Mouse (Mus musculus) midbrain, embryonic 16.5 days (tissue): ENCODE measurements around the gene Ehd1. TPM values are rescaled to one million over a fixed set of nuclear protein-coding genes. Genes with fewer than 3 reads are reported as not detected.

ENCODE experiments used
- ATAC-seq: fragments of 200-750 bp; cut with Nextera tagmentation; 2 replicates; pipeline ENCODE4 v1.8.0; 2017; ENCODE audit warnings: moderate TSS enrichment
- H3K27ac ChIP-seq: fragments of 300-500 bp; sonication (generic); 2 replicates; pipeline ENCODE4 v1.5.1; 2014; ENCODE audit warnings: mild to moderate bottlenecking, low read length, mixed read lengths
- H3K27me3 ChIP-seq: fragments of 300-500 bp; sonication (generic); 2 replicates; pipeline ENCODE4 v1.6.1; 2014; ENCODE audit warnings: low read depth, low read length, mixed read lengths; ENCODE audit not compliant: control insufficient read depth, insufficient read depth
- H3K36me3 ChIP-seq: fragments of 300-500 bp; sonication (generic); 2 replicates; pipeline ENCODE4 v1.6.1; 2014; ENCODE audit warnings: mild to moderate bottlenecking, low read length, moderate library complexity, mixed read lengths; ENCODE audit not compliant: control insufficient read depth, insufficient read depth
- H3K4me1 ChIP-seq: fragments of 300-500 bp; sonication (generic); 2 replicates; pipeline ENCODE4 v1.6.1; 2014; ENCODE audit warnings: mild to moderate bottlenecking, low read length, mixed read lengths; ENCODE audit not compliant: control insufficient read depth, insufficient read depth
- H3K4me2 ChIP-seq: fragments of 300-500 bp; sonication (generic); 2 replicates; pipeline ENCODE4 v1.6.1; 2014; ENCODE audit warnings: mild to moderate bottlenecking, low read length, mixed read lengths
- H3K4me3 ChIP-seq: fragments of 300-500 bp; sonication (generic); 2 replicates; pipeline ENCODE4 v1.5.1; 2014; ENCODE audit warnings: low read depth, mild to moderate bottlenecking, low read length, moderate library complexity, mixed read lengths
- H3K9ac ChIP-seq: fragments of 300-500 bp; sonication (generic); 2 replicates; pipeline ENCODE4 v1.6.1; 2014; ENCODE audit warnings: low read depth, low read length, mixed read lengths
- H3K9me3 ChIP-seq: fragments of 300-500 bp; sonication (generic); replicated peaks from 2 replicates; pipeline ENCODE4 v1.6.1; 2014; ENCODE audit warnings: mild to moderate bottlenecking, low read length, mixed read lengths; ENCODE audit not compliant: control insufficient read depth, poor library complexity, severe bottlenecking
- WGBS: fragments of 180-500 bp; shearing (Covaris S2); extraction: QIAGEN DNeasy Blood & Tissue Kit; methylation state at CpG from one replicate; pipeline ENCODE4 v1.1.7; 2014; 5-methylcytosine and 5-hydroxymethylcytosine counted together
- polyA plus RNA-seq: library from polyadenylated mRNA; unstranded; fragments of >200 nt; fragmentation: Nextera tagmentation; extraction: Ambion mirVana; gene quantifications from 2 replicates; pipeline ENCODE4 v1.2.1, GENCODE M21; 2015

Ehd1 gene
- polyA plus RNA-seq, 1 experiment from 2014 or later = 99.6 TPM

- peak; percentile 90 for ATAC-seq
- WGBS = 0% methylated on average over 9 of the region's 9 CpGs
- Histone ChIP-seq H3K27me3 (no peaks in the 10 kb centered on the region), H3K4me3 (peak overlapping the region; percentile 91), H3K9ac (peak overlapping the region; percentile 93), H3K27ac (peak overlapping the region; percentile 93), H3K4me1 (peaks cover 16% of the 10 kb centered on the region), H3K9me3 (no peaks in the 10 kb centered on the region), H3K36me3 (peaks cover 7% of the 10 kb centered on the region), H3K4me2 (peak overlapping the region; percentile 68)
Measured at GRCm38 (mm10) chr19:6236053-6236441, 40.5 kb upstream of the Ehd1 start.

- 73% methylated on average over 7 of the region's 7 CpGs for WGBS
- Histone ChIP-seq H3K4me2 (no peak overlapping the region), H3K9me3 (no peaks in the 10 kb centered on the region)
Measured at GRCm38 (mm10) chr19:6236842-6237241, 39.7 kb upstream of the Ehd1 start.

GRCm38 (mm10) chr19:6238740-6239139, 37.8 kb upstream of the Ehd1 start:
- no peak overlapping the region for H3K4me2 ChIP-seq
- H3K9ac ChIP-seq = no peak overlapping the region
- H3K27ac ChIP-seq = no peak overlapping the region
- H3K4me3 ChIP-seq = no peak overlapping the region
- H3K27me3 ChIP-seq = no peaks in the 10 kb centered on the region
- H3K9me3 ChIP-seq = no peaks in the 10 kb centered on the region
- H3K36me3 ChIP-seq = no peaks in the 10 kb centered on the region
- H3K4me1 ChIP-seq = peaks cover 29% of the 10 kb centered on the region
- no peak for ATAC-seq

More at GRCm38 (mm10) chr19:6236842-6237241, 39.7 kb upstream of the Ehd1 start:
- no peak overlapping the region for H3K9ac ChIP-seq
- no peak for ATAC-seq
- no peak overlapping the region for H3K4me3 ChIP-seq
- peaks cover 16% of the 10 kb centered on the region for H3K4me1 ChIP-seq
- H3K36me3 ChIP-seq = peaks cover 7% of the 10 kb centered on the region; the same call in 1 of the 2 replicates
- H3K27ac ChIP-seq = no peak overlapping the region
- H3K27me3 ChIP-seq = no peaks in the 10 kb centered on the region

- Histone ChIP-seq H3K4me1 (peaks cover 17% of the 10 kb centered on the region), H3K27me3 (no peaks in the 10 kb centered on the region), H3K9me3 (no peaks in the 10 kb centered on the region), H3K4me3 (no peak overlapping the region), H3K27ac (no peak overlapping the region), H3K9ac (no peak overlapping the region), H3K36me3 (no peaks in the 10 kb centered on the region), H3K4me2 (no peak overlapping the region)
- WGBS = 73% methylated on average over 1 of the region's 1 CpGs
- ATAC-seq = no peak
Measured at GRCm38 (mm10) chr19:6240136-6240535, 36.4 kb upstream of the Ehd1 start.

DNA sequence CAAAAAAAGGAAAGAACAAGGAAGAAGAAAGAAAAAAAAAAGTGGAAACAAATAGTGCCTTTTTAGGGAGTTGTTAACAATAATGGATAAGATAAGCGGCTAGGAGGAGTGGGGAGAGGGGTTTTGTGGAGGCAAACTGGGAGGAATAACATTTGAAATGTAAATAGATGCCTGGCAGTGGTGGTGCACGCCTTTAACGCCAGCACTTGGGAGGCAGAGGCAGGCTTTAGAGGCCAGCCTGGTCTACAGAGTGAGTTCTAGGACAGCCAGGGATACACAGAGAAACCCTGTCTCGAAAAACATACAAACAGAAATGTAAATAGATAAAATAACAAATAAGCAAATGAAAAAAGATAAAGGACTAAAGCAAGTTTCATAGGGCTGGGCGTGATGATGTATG, 35.8 kb upstream of the Ehd1 start:
- Histone ChIP-seq H3K4me3 (no peak overlapping the region), H3K27ac (no peak overlapping the region), H3K9me3 (no peaks in the 10 kb centered on the region), H3K4me1 (peaks cover 17% of the 10 kb centered on the region), H3K9ac (no peak overlapping the region), H3K27me3 (no peaks in the 10 kb centered on the region), H3K36me3 (no peaks in the 10 kb centered on the region; the same call in 1 of the 2 replicates), H3K4me2 (peak overlapping the region; percentile 21; the same call in 1 of the 2 replicates)
- 34% methylated on average over 5 of the region's 5 CpGs for WGBS
- ATAC-seq = no peak

DNA sequence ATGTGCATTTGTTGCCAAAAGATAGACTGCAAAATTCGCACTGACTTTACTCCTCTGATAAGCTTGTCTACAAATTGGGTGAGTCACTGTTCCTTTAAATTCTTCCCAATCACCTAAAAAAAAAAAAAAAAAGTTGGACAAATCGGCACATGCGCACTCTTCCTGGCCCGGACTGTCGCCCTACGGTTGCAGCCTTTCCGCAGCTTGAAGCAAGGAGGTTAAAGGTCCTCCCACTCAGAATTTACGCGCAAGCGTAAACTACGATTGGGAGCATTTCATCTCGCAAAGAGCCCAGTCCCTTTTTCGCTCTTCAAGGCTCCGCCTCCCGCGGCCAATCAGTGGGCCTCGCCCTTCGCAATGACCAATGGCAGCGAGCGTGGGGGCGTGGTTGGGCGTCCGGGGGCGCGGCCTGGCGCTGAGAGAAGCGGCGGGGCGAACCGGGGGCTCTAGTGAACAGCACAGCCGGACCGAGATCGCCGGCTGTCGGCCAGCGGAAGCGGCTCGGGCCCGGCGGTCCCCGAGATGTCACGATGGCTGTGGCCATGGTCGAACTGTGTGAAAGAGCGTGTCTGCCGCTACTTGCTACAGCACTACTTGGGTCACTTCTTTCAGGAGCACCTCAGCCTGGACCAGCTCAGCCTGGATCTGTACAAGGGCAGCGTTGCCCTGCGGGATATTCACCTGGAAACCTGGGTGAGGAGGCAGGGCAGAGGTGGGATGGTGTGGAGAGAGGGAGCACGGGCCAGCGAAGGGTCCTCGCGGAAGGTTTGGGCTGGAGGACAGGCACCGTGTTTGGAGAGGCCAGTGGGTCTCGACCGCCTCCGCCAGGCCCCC, 35.0 kb upstream of the Ehd1 start, which contains the start of gene Atg2a:
Gene Atg2a, plus strand, starts transcription at position 395 of the 834 bp plus-strand sequence.
- Histone ChIP-seq H3K36me3 (peaks cover 4% of the 10 kb centered on the region), H3K4me1 (peaks cover 14% of the 10 kb centered on the region), H3K9ac (peak within 1 kb of the TSS; percentile 95), H3K27ac (peak within 1 kb of the TSS; percentile 76), H3K9me3 (no peaks in the 10 kb centered on the region), H3K4me3 (peak within 1 kb of the TSS; percentile 89), H3K27me3 (no peaks in the 10 kb centered on the region), H3K4me2 (peak within 1 kb of the TSS; percentile 98)
- peak; percentile 94 for ATAC-seq
- under 1% methylated on average over 55 of the region's 55 CpGs for WGBS

GRCm38 (mm10) chr19:6242281-6242680, 34.2 kb upstream of the Ehd1 start:
- Histone ChIP-seq H3K4me3 (peak overlapping the region; percentile 89), H3K36me3 (peaks cover 4% of the 10 kb centered on the region), H3K27me3 (no peaks in the 10 kb centered on the region), H3K4me1 (peaks cover 14% of the 10 kb centered on the region), H3K27ac (no peak overlapping the region), H3K4me2 (peak overlapping the region; percentile 98), H3K9me3 (no peaks in the 10 kb centered on the region), H3K9ac (peak overlapping the region; percentile 95)
- WGBS = 0% methylated on average over 4 of the region's 4 CpGs
- no peak for ATAC-seq

DNA sequence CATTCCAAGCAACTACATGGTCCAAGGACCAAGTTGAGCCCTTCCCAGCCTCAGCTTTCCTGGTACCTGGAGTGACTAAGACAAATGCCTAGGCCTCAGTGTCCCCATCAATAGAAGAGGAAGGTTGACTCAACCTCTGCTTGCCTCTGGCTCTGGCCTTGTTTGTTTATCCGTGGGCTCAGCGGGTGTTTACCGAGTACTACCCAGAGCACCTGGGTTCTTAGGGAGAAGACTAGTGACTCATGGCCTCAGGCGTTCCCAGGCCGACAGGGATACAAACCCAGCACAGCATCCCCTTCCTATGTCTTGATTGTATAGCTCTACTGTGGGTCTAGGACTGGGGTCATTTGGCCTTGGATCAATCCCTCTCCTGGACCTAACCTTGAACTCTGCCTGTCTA, 33.3 kb upstream of the Ehd1 start:
- H3K4me2 ChIP-seq = no peak overlapping the region
- H3K27me3 ChIP-seq = no peaks in the 10 kb centered on the region
- H3K36me3 ChIP-seq = peaks cover 12% of the 10 kb centered on the region
- H3K4me3 ChIP-seq = no peak overlapping the region
- no peak for ATAC-seq
- 86% methylated on average over 5 of the region's 5 CpGs for WGBS
- H3K9ac ChIP-seq = no peak overlapping the region
- H3K4me1 ChIP-seq = peaks cover 14% of the 10 kb centered on the region
- no peak overlapping the region for H3K27ac ChIP-seq
- H3K9me3 ChIP-seq = no peaks in the 10 kb centered on the region

GRCm38 (mm10) chr19:6245806-6246205, 30.7 kb upstream of the Ehd1 start:
- no peak overlapping the region for H3K4me3 ChIP-seq
- peaks cover 14% of the 10 kb centered on the region for H3K4me1 ChIP-seq
- no peak for ATAC-seq
- H3K36me3 ChIP-seq = peaks cover 15% of the 10 kb centered on the region
- no peak overlapping the region for H3K27ac ChIP-seq
- no peaks in the 10 kb centered on the region for H3K9me3 ChIP-seq
- no peak overlapping the region for H3K9ac ChIP-seq
- no peaks in the 10 kb centered on the region for H3K27me3 ChIP-seq
- WGBS = 86% methylated on average over 1 of the region's 1 CpGs
- no peak overlapping the region for H3K4me2 ChIP-seq
